Mouse (Mus musculus): ENCODE measurements around the gene Trex1. TPM values are rescaled to one million over a fixed set of nuclear protein-coding genes. Genes with fewer than 3 reads are reported as not detected.

Trex1 gene
- total RNA-seq, 4 experiments from 2014 or later, result 16.3 to 19.2 (median 17.6) TPM

GRCm38 (mm10) chr9:109016973-109017604, 42.4 kb downstream of the Trex1 start:
- DNase-seq (ENCODE audit: low spot score), result no peak

DNA sequence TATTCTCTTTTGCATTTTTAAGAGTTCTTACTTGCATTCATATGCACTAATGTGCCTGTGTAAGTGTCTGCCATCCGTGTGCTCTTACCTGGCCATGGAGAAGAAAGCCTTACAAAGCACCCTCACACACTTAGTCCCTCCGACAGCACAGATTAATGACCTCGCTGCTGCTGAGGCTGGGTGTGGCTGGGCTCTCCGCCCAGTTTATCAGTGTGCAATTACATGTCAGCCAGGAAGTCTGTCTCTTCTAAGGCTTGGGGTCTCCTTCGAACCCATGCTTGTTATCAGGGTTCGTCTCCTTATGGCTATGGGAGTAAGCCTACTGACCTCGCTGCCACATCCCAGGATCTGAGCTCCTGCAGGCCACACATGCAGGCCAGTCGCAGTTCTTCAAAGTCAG, 44.1 kb downstream of the Trex1 start:
- no peak for DNase-seq (ENCODE audit: low spot score)

DNA sequence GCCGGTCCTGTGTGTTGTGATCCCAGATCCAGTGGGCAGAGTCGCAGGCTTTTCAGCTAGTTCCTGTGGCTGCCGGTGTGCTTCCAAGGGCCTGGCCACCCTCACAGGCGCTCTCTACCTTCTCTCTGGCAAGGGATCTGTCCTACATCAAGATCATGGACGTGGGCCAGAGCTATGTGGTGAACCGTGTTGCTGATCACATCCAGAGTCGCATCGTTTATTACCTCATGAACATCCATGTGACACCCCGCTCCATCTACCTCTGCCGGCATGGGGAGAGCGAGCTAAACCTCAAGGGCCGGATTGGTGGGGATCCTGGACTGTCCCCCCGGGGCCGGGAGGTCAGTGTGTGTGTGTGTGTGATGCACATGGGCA, 49.2 kb downstream of the Trex1 start:
- no peak for DNase-seq (ENCODE audit: low spot score)

- peak; percentile 58 for DNase-seq (ENCODE audit: low spot score)
Observed at GRCm38 (mm10) chr9:109009636-109010315, 49.8 kb downstream of the Trex1 start.

DNA sequence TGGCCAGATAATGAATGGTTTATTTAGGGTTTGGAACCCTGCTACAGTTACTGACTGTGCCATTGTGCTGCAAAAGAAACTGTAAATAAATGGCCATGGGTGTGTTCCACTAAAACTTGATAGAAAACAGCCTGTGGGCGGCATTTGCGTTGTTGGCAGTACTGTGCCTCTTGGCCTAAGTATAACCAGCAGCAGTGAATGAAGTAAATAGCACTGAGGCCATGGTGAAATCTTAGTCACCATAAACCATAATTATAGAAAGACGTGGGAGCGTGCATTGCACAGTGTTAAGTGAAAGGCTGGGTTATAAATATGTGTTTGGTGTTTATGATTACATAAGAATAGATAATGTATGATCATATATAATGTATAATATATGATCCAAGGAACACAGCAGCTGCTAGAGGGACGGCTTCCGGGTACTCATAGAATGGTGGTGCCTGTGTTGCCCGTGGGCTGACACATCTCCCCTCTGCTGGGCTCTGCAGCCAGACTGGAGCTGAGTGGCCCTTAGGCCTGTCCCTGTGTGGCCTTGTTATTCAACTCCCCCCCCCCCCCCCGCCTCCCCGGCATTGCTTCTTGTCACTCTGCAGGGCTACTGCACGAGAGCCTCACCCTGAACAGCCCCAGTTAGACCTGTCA, 50.4 kb downstream of the Trex1 start:
- no peak for DNase-seq (ENCODE audit: low spot score)

GRCm38 (mm10) chr9:109008081-109008480, 51.5 kb downstream of the Trex1 start:
- DNase-seq (ENCODE audit: low spot score), result no peak

Other genes starting within 250 kb of the Trex1 start
- gene Celsr3, start 233.4 kb downstream of the Trex1 start, total RNA-seq (2022), result under 1 TPM in 3 of 4 experiments, not detected in 1; 0.03 to 0.32 (median 0.28) TPM
- gene Slc26a6, start 206.5 kb downstream of the Trex1 start, total RNA-seq (2022), result 10 to 100 TPM; 16.6 to 23.6 (median 21.4) TPM
- under 1 TPM in 1 of 4 experiments, not detected in 3; 0.28 TPM for gene Tmem89, start 145.1 kb downstream of the Trex1 start, total RNA-seq (2022)
- gene Uqcrc1, start 123.1 kb downstream of the Trex1 start, total RNA-seq (2022), result 1,000 to 10,000 TPM; 2,127 to 2,243 (median 2,213) TPM
- under 1 TPM; 0.31 to 0.49 (median 0.32) TPM for gene Col7a1, start 106.1 kb downstream of the Trex1 start, total RNA-seq (2022)
- gene Ucn2, start 73.7 kb downstream of the Trex1 start, total RNA-seq (2022), result not detected
- 1 to 10 TPM; 1.4 to 2.1 (median 1.9) TPM for gene Pfkfb4, start 68.0 kb downstream of the Trex1 start, total RNA-seq (2022)
- gene Shisa5, start 21.2 kb downstream of the Trex1 start, total RNA-seq (2022), result 10 to 100 TPM; 30.1 to 36.9 (median 33.7) TPM
- 1 to 10 TPM; 8.1 to 9.4 (median 8.5) TPM for gene Atrip, start 14.4 kb upstream of the Trex1 start, total RNA-seq (2022)
- 10 to 100 TPM; 10.5 to 13.4 (median 12.7) TPM for gene Ccdc51, start 22.8 kb upstream of the Trex1 start, total RNA-seq (2022)
- gene Tma7, start 22.9 kb upstream of the Trex1 start, total RNA-seq (2022), result 100 to 1,000 TPM; 220 to 257 (median 236) TPM
- gene Plxnb1, start 35.7 kb upstream of the Trex1 start, total RNA-seq (2022), result 10 to 100 TPM; 21.6 to 25.9 (median 22.9) TPM
- not detected for gene Fbxw21, start 102.3 kb upstream of the Trex1 start, total RNA-seq (2022)
- gene Fbxw13, start 136.2 kb upstream of the Trex1 start, total RNA-seq (2022), result not detected
- gene Fbxw20, start 175.0 kb upstream of the Trex1 start, total RNA-seq (2022), result not detected
- not detected for gene Fbxw14, start 227.9 kb upstream of the Trex1 start, total RNA-seq (2022)

Data from heart, adult 8-10 months (tissue).